Mouse (Mus musculus) kidney, postnatal 10 days (tissue): ENCODE data around the gene Dhrs13.
"Not testable (repeated sequence)": the region's sequence is repeated elsewhere in the genome, so short reads cannot be mapped to it uniquely, and the experiment has no call there.

ENCODE experiments used
- DNase-seq: peaks from one replicate; pipeline ENCODE4 v3.0.0; 2021; ENCODE audit warnings: mixed read lengths

Dhrs13 gene

GRCm38 (mm10) chr11:78044758-78045251, 12.7 kb downstream of the Dhrs13 start:
- DNase-seq, result peak; percentile 87

GRCm38 (mm10) chr11:78048637-78049036, 16.6 kb downstream of the Dhrs13 start:
- not testable (repeated sequence) for DNase-seq

- DNase-seq, result no peak
Measured at GRCm38 (mm10) chr11:78053078-78053477, 21.0 kb downstream of the Dhrs13 start.

GRCm38 (mm10) chr11:78056946-78057345, 24.9 kb downstream of the Dhrs13 start:
- DNase-seq, result no peak

- DNase-seq, result peak; percentile 85
Measured at GRCm38 (mm10) chr11:78059833-78060757, 28.0 kb downstream of the Dhrs13 start.

- DNase-seq, result no peak
Measured at GRCm38 (mm10) chr11:78062563-78062962, 30.5 kb downstream of the Dhrs13 start.

GRCm38 (mm10) chr11:78065906-78066305, 33.8 kb downstream of the Dhrs13 start:
- no peak for DNase-seq

- no peak for DNase-seq
Measured at GRCm38 (mm10) chr11:78066641-78067040, 34.6 kb downstream of the Dhrs13 start.

GRCm38 (mm10) chr11:78067566-78067965, 35.5 kb downstream of the Dhrs13 start:
- no peak for DNase-seq

- DNase-seq, result no peak
Measured at GRCm38 (mm10) chr11:78069130-78069529, 37.0 kb downstream of the Dhrs13 start.

GRCm38 (mm10) chr11:78069646-78070045, 37.6 kb downstream of the Dhrs13 start:
- no peak for DNase-seq

GRCm38 (mm10) chr11:78071938-78072337, 39.9 kb downstream of the Dhrs13 start:
- DNase-seq, result no peak

- DNase-seq, result no peak
Measured at GRCm38 (mm10) chr11:78072425-78073130, 40.5 kb downstream of the Dhrs13 start.

- no peak for DNase-seq
Measured at GRCm38 (mm10) chr11:78073577-78074276, 41.6 kb downstream of the Dhrs13 start.

- DNase-seq, result no peak
Measured at GRCm38 (mm10) chr11:78074277-78074652, 42.2 kb downstream of the Dhrs13 start.

- no peak for DNase-seq
Measured at GRCm38 (mm10) chr11:78074666-78075065, 42.6 kb downstream of the Dhrs13 start.

GRCm38 (mm10) chr11:78079961-78080921, 48.2 kb downstream of the Dhrs13 start, which contains the start of gene Eral1:
Gene Eral1 (minus strand): TSS chr11:78080383.
- DNase-seq, result peak; percentile 90

GRCm38 (mm10) chr11:78083595-78083994, 51.5 kb downstream of the Dhrs13 start:
- no peak for DNase-seq

- no peak for DNase-seq
Measured at GRCm38 (mm10) chr11:78086925-78087479, 54.9 kb downstream of the Dhrs13 start.
